Mouse (Mus musculus): Measurements from ENCODE around the gene Vmn2r72.

The Vmn2r72 gene

GRCm38 (mm10) chr7:85754997-85755396, at the start of gene Vmn2r72:
Gene Vmn2r72 (minus strand): TSS chr7:85755097.
- DNase-seq (ENCODE audit: low spot score), result no peak

Data from spleen, adult 12 weeks (tissue).